In genomic region chr4:129771672-129772521, GRCm38 (mm10) we compare ENCODE assay signal across 7 mouse cellular contexts. TPM values are rescaled to one million over a fixed set of nuclear protein-coding genes. Genes with fewer than 3 reads are reported as not detected.
DNase-seq lines count a peak whose midpoint lies in the region; ATAC-seq and TF ChIP-seq lines count a peak whose summit lies in the region.

No protein-coding gene starts in this region.

- peak overlapping the region; percentile 44 for H3K4me2 ChIP-seq in intestine, embryonic 14.5 days (ENCODE audit: low read length)
- peak overlapping the region; percentile 16; the same call in 1 of the 2 replicates for H3K4me2 ChIP-seq in liver, embryonic 15.5 days
- H3K4me2 ChIP-seq in stomach, embryonic 14.5 days (replicated peaks; ENCODE audit: low read depth, low read length): peak overlapping the region; percentile 24

- 5% methylated on average over 21 of the region's 21 CpGs for WGBS in intestine, embryonic 14.5 days
- 13% methylated on average over 21 of the region's 21 CpGs for WGBS in liver, embryonic 15.5 days (ENCODE audit: insufficient replicate concordance)
- WGBS in stomach, embryonic 14.5 days: 7% methylated on average over 21 of the region's 21 CpGs

- no peaks in the 10 kb centered on the region for H3K9me3 ChIP-seq in E14TG2a.4 (ENCODE audit: low read length)
- no peaks in the 10 kb centered on the region for H3K9me3 ChIP-seq in intestine, embryonic 14.5 days (ENCODE audit: control insufficient read depth, low read length)
- no peaks in the 10 kb centered on the region for H3K9me3 ChIP-seq in liver, embryonic 15.5 days (replicated peaks)
- H3K9me3 ChIP-seq in stomach, embryonic 14.5 days (ENCODE audit: control insufficient read depth, low read depth, low read length): no peaks in the 10 kb centered on the region

- peaks cover 41% of the 10 kb centered on the region for H3K27me3 ChIP-seq in E14TG2a.4 (ENCODE audit: insufficient read depth, low read length)
- no peaks in the 10 kb centered on the region for H3K27me3 ChIP-seq in intestine, embryonic 14.5 days (replicated peaks; ENCODE audit: control insufficient read depth, insufficient read depth, low read length)
- peaks cover 21% of the 10 kb centered on the region for H3K27me3 ChIP-seq in liver, embryonic 15.5 days
- no peaks in the 10 kb centered on the region for H3K27me3 ChIP-seq in stomach, embryonic 14.5 days (ENCODE audit: control insufficient read depth, insufficient read depth, low read length)

- no peak for TF ChIP-seq CTCF in E14TG2a.4 (conservative IDR thresholded peaks at IDR 0.05; ENCODE audit: low read length)

- DNase-seq in T-cell, adult 2 months (ENCODE audit: low spot score): peak; percentile 22
- peak; percentile 34 for DNase-seq in fibroblast of lung, adult 2 months (ENCODE audit: low read depth)
- peak; percentile 67 for DNase-seq in intestine, embryonic 14.5 days (ENCODE audit: low spot score)

- no peaks in the 10 kb centered on the region for H3K36me3 ChIP-seq in E14TG2a.4 (ENCODE audit: insufficient read depth, low read length)
- no peaks in the 10 kb centered on the region for H3K36me3 ChIP-seq in intestine, embryonic 14.5 days (ENCODE audit: control insufficient read depth, insufficient read depth, low read length)
- no peaks in the 10 kb centered on the region for H3K36me3 ChIP-seq in liver, embryonic 15.5 days (replicated peaks)
- H3K36me3 ChIP-seq in stomach, embryonic 14.5 days (ENCODE audit: control insufficient read depth, insufficient read depth, low read length): no peaks in the 10 kb centered on the region

- 0 out of 2 replicates have a peak overlapping the region, but pooled peaks have one; percentile 11 for H3K27ac ChIP-seq in intestine, embryonic 14.5 days (ENCODE audit: low read depth)
- H3K27ac ChIP-seq in liver, embryonic 15.5 days (replicated peaks): no peak overlapping the region
- no peak overlapping the region for H3K27ac ChIP-seq in stomach, embryonic 14.5 days (ENCODE audit: low read length)

- no peak overlapping the region for H3K9ac ChIP-seq in intestine, embryonic 14.5 days (ENCODE audit: low read length)
- no peak overlapping the region for H3K9ac ChIP-seq in liver, embryonic 15.5 days
- H3K9ac ChIP-seq in stomach, embryonic 14.5 days (replicated peaks; ENCODE audit: low read depth, low read length): no peak overlapping the region

- peak overlapping the region; percentile 32; the same call in 1 of the 2 replicates for H3K4me3 ChIP-seq in E14TG2a.4 (replicated peaks; ENCODE audit: low read length)
- H3K4me3 ChIP-seq in intestine, embryonic 14.5 days (ENCODE audit: low read depth, low read length): 0 out of 2 replicates have a peak overlapping the region, but pooled peaks have one; percentile 2
- no peak overlapping the region for H3K4me3 ChIP-seq in liver, embryonic 15.5 days (replicated peaks)
- no peak overlapping the region; the same call in 1 of the 2 replicates for H3K4me3 ChIP-seq in stomach, embryonic 14.5 days (ENCODE audit: low read depth, low read length)

- 0 out of 2 replicates have a peak, but pooled peaks have one; percentile 12 for ATAC-seq in intestine, embryonic 14.5 days (replicated peaks; ENCODE audit: low FRiP score, low TSS enrichment, low read depth)
- no peak for ATAC-seq in liver, embryonic 15.5 days (ENCODE audit: insufficient read depth)
- peak; percentile 61 for ATAC-seq in stomach, embryonic 14.5 days (ENCODE audit: insufficient number of reproducible peaks, insufficient read depth, low FRiP score, low read depth)
- no peak for ATAC-seq in activated CD4-positive, CD25-positive, alpha-beta regulatory T cell, adult 4 months

- H3K4me1 ChIP-seq in E14TG2a.4 (replicated peaks; ENCODE audit: low read depth, low read length): peaks cover 15% of the 10 kb centered on the region
- H3K4me1 ChIP-seq in intestine, embryonic 14.5 days (replicated peaks; ENCODE audit: control insufficient read depth, insufficient read depth, low read length): peaks cover 14% of the 10 kb centered on the region
- 0 out of 2 replicates have a peak, but pooled peaks cover 10% of the 10 kb centered on the region for H3K4me1 ChIP-seq in liver, embryonic 15.5 days (replicated peaks)
- peaks cover 8% of the 10 kb centered on the region for H3K4me1 ChIP-seq in stomach, embryonic 14.5 days (ENCODE audit: control insufficient read depth, insufficient read depth, low read length)

RNA-seq across cellular contexts. Expression of gene Khdrbs1, which starts 29.8 kb away (rescaled TPM):
- polyA plus RNA-seq in intestine, embryonic 14.5 days (2014; fragmentation: Nextera tagmentation; extraction: Ambion mirVana): 96.5 and 106 TPM in 2 replicates
- polyA plus RNA-seq in liver, embryonic 15.5 days (2015; fragmentation: Nextera tagmentation; extraction: Ambion mirVana): 25.7 and 26.1 TPM in 2 replicates
- polyA plus RNA-seq in stomach, embryonic 14.5 days (2014; fragmentation: Nextera tagmentation; extraction: Ambion mirVana): 95.5 and 103 TPM in 2 replicates
- 10 to 100 TPM; 34.4 to 34.7 TPM for polyA plus RNA-seq in activated CD4-positive, CD25-positive, alpha-beta regulatory T cell, adult 4 months (2017; shearing (Covaris generic))

RNA-seq across cellular contexts. Expression of gene Ptp4a2, which starts 39.1 kb away (rescaled TPM):
- polyA plus RNA-seq in intestine, embryonic 14.5 days (2014; fragmentation: Nextera tagmentation; extraction: Ambion mirVana): 276 and 279 TPM in 2 replicates
- 140 and 174 TPM in 2 replicates for polyA plus RNA-seq in liver, embryonic 15.5 days (2015; fragmentation: Nextera tagmentation; extraction: Ambion mirVana)
- 252 and 294 TPM in 2 replicates for polyA plus RNA-seq in stomach, embryonic 14.5 days (2014; fragmentation: Nextera tagmentation; extraction: Ambion mirVana)
- polyA plus RNA-seq in activated CD4-positive, CD25-positive, alpha-beta regulatory T cell, adult 4 months (2017; shearing (Covaris generic)): 1,000 to 10,000 TPM; 1,863 to 2,031 TPM

Comparison
In these comparisons a context has a peak if more than half of its experiments do, and no peak if none do; other contexts are left out.
1. H3K4me3 ChIP-seq: peak in E14TG2a.4 (single experiment) and intestine, embryonic 14.5 days (single experiment); none in liver, embryonic 15.5 days (single experiment) and stomach, embryonic 14.5 days (single experiment).
2. ATAC-seq: peak in intestine, embryonic 14.5 days (single experiment) and stomach, embryonic 14.5 days (single experiment); none in liver, embryonic 15.5 days (single experiment) and activated CD4-positive, CD25-positive, alpha-beta regulatory T cell, adult 4 months (single experiment).
3. Peak in every context shown above with its lines, with median percentiles within 50 percentile points of each other: DNase-seq and H3K4me2 ChIP-seq.